Comparison of ENCODE assay signal across 29 mouse cellular contexts in genomic region chr7:65901231-65901630, GRCm38 (mm10). TPM values are rescaled to one million over a fixed set of nuclear protein-coding genes. Genes with fewer than 3 reads are reported as not detected.
A peak's percentile ranks its signal among the peaks of the same experiment; 100 is the strongest.
DNase-seq lines count a peak whose midpoint lies in the region; ATAC-seq and TF ChIP-seq lines count a peak whose summit lies in the region.
"Had no signal": no experiment of that assay in that cellular context is flagged by ENCODE, and none has a peak within 500 bp of the region (broad histone marks: within the 10 kb centered on the region; RNA-seq: fewer than 3 reads in every experiment).

No protein-coding gene starts in this region.

- DNase-seq in gastrocnemius, adult 2 months: no peak
- no peak for DNase-seq in gastrocnemius, adult 18-20 months (ENCODE audit: low spot score)
- DNase-seq in heart, adult 2 months: no peak
- DNase-seq in layer of hippocampus, adult 2 months (ENCODE audit: low spot score in 2 of 2): no peak
- no peak for DNase-seq in layer of hippocampus, postnatal 14 days (ENCODE audit: low spot score in 2 of 2)
- DNase-seq in testis, postnatal 14 days (ENCODE audit: low spot score): no peak
- DNase-seq: adrenal gland, adult 8-10 months; adrenal gland, postnatal 14 days; adrenal gland, postnatal 36 days; B cell, adult 2 months; cerebellum, adult 11-12 months; cerebellum, adult 2 months; cerebellum, adult 9-10 months; cerebellum, postnatal 10 days; cerebellum, postnatal 36 days; embryo, embryonic 11 days had no signal

- no peak overlapping the region for H3K4me3 ChIP-seq in gastrocnemius, adult 2 months
- no peak overlapping the region for H3K4me3 ChIP-seq in heart, adult 2 months
- no peak overlapping the region for H3K4me3 ChIP-seq in heart, embryonic 11.5 days (ENCODE audit: low read depth, low read length)
- no peak overlapping the region for H3K4me3 ChIP-seq in layer of hippocampus, adult 2 months
- no peak overlapping the region for H3K4me3 ChIP-seq in testis, adult 2 months (ENCODE audit: control insufficient read depth, low read depth, low read length)
- H3K4me3 ChIP-seq: embryonic facial prominence, embryonic 13.5 days; embryonic facial prominence, embryonic 15.5 days; erythroblast, embryonic 14.5 days; forebrain, embryonic 10.5 days; forebrain, embryonic 12.5 days had no signal

- no peak for TF ChIP-seq EP300 in heart, adult 2 months (IDR thresholded peaks at IDR 0.05; ENCODE audit: insufficient read depth, low read depth, low read length)

- no peak for TF ChIP-seq POLR2A in heart, adult 2 months (IDR thresholded peaks at IDR 0.05; ENCODE audit: insufficient read depth, low read depth, low read length)
- TF ChIP-seq POLR2A in testis, adult 2 months (IDR thresholded peaks at IDR 0.05; ENCODE audit: control insufficient read depth, low read depth, low read length): no peak

- ATAC-seq in heart, embryonic 11.5 days (replicated peaks; ENCODE audit: insufficient number of reproducible peaks, low FRiP score, low TSS enrichment): no peak
- ATAC-seq: activated CD4-positive, CD25-positive, alpha-beta regulatory T cell, adult 4 months; CD4-positive, CD25-positive, alpha-beta regulatory T cell, adult 4 months; forebrain, embryonic 14.5 days; Patski had no signal

- peak overlapping the region; percentile 74 for H3K27ac ChIP-seq in gastrocnemius, adult 2 months
- H3K27ac ChIP-seq in heart, adult 2 months: peak overlapping the region; percentile 42
- H3K27ac ChIP-seq in heart, embryonic 11.5 days (ENCODE audit: low read depth, low read length): no peak overlapping the region
- peak overlapping the region; percentile 81 for H3K27ac ChIP-seq in layer of hippocampus, adult 2 months
- peak overlapping the region; percentile 23 for H3K27ac ChIP-seq in testis, adult 2 months (ENCODE audit: control insufficient read depth, insufficient read depth, low read depth, low read length)
- H3K27ac ChIP-seq: embryonic facial prominence, embryonic 13.5 days; embryonic facial prominence, embryonic 15.5 days; forebrain, embryonic 10.5 days; forebrain, embryonic 12.5 days had no signal

- H3K9me3 ChIP-seq in heart, embryonic 11.5 days (replicated peaks; ENCODE audit: control insufficient read depth, low read length): 0 out of 2 replicates have a peak, but pooled peaks cover 2% of the 10 kb centered on the region
- H3K9me3 ChIP-seq: embryonic facial prominence, embryonic 13.5 days; embryonic facial prominence, embryonic 15.5 days; forebrain, embryonic 10.5 days; G1E had no signal

- H3K9ac ChIP-seq in heart, adult 2 months (ENCODE audit: low read depth, low read length): no peak overlapping the region
- H3K9ac ChIP-seq in heart, embryonic 11.5 days (ENCODE audit: low read depth, low read length): no peak overlapping the region
- H3K9ac ChIP-seq: embryonic facial prominence, embryonic 13.5 days; embryonic facial prominence, embryonic 15.5 days; forebrain, embryonic 12.5 days had no signal

- 63% methylated on average over 11 of the region's 11 CpGs for WGBS in heart, adult 2 months
- 42% methylated on average over 11 of the region's 11 CpGs for WGBS in heart, embryonic 11.5 days (ENCODE audit: insufficient replicate concordance)

- no peak overlapping the region for H3K4me2 ChIP-seq in heart, embryonic 11.5 days
- H3K4me2 ChIP-seq: embryonic facial prominence, embryonic 13.5 days; embryonic facial prominence, embryonic 15.5 days; forebrain, embryonic 12.5 days had no signal

- intact Hi-C loops in gastrocnemius, adult 2 months (cut with DNase I): no loop called here
- intact Hi-C loops in heart, adult 2 months (cut with DNase I): loop anchor here (5.0 kb wide), 1 partner anchor 39 kb away; the partner anchor contains the start of gene Pcsk6

- H3K79me2 ChIP-seq in heart, adult 2 months (replicated peaks; ENCODE audit: control insufficient read depth, insufficient read depth, low read length): no peaks in the 10 kb centered on the region

- TF ChIP-seq CTCF in gastrocnemius, adult 2 months (IDR thresholded peaks at IDR 0.05): no peak
- no peak for TF ChIP-seq CTCF in heart, adult 2 months (IDR thresholded peaks at IDR 0.05)
- no peak for TF ChIP-seq CTCF in layer of hippocampus, adult 2 months (conservative IDR thresholded peaks at IDR 0.05)
- no peak for TF ChIP-seq CTCF in testis, adult 2 months (IDR thresholded peaks at IDR 0.05; ENCODE audit: control insufficient read depth, insufficient read depth, insufficient replicate concordance, low read depth, low read length)

- 0 out of 2 replicates have a peak, but pooled peaks cover 3% of the 10 kb centered on the region for H3K36me3 ChIP-seq in heart, adult 2 months (ENCODE audit: control insufficient read depth, insufficient read depth, low read length)
- H3K36me3 ChIP-seq in heart, embryonic 11.5 days (ENCODE audit: control insufficient read depth, insufficient read depth, low read length): no peaks in the 10 kb centered on the region
- no peaks in the 10 kb centered on the region for H3K36me3 ChIP-seq in testis, adult 2 months (ENCODE audit: control insufficient read depth, insufficient read depth, low read length)
- H3K36me3 ChIP-seq: embryonic facial prominence, embryonic 13.5 days; embryonic facial prominence, embryonic 15.5 days; forebrain, embryonic 10.5 days; forebrain, embryonic 12.5 days; G1E had no signal

- H3K27me3 ChIP-seq in heart, adult 2 months (ENCODE audit: control insufficient read depth, insufficient read depth, low read length): no peaks in the 10 kb centered on the region
- H3K27me3 ChIP-seq in heart, embryonic 11.5 days (ENCODE audit: control insufficient read depth, insufficient read depth, low read length): 0 out of 2 replicates have a peak, but pooled peaks cover 5% of the 10 kb centered on the region
- H3K27me3 ChIP-seq in testis, adult 2 months (ENCODE audit: control insufficient read depth, insufficient read depth, low read length): no peaks in the 10 kb centered on the region
- H3K27me3 ChIP-seq: embryonic facial prominence, embryonic 13.5 days; embryonic facial prominence, embryonic 15.5 days; forebrain, embryonic 12.5 days; Patski had no signal

- peaks cover 12% of the 10 kb centered on the region for H3K4me1 ChIP-seq in heart, adult 2 months (ENCODE audit: control insufficient read depth, insufficient read depth, low read length)
- H3K4me1 ChIP-seq in heart, embryonic 11.5 days (ENCODE audit: control insufficient read depth, insufficient read depth, low read length): peaks cover 34% of the 10 kb centered on the region
- H3K4me1 ChIP-seq in testis, adult 2 months (ENCODE audit: control insufficient read depth, insufficient read depth, low read length): peaks cover 3% of the 10 kb centered on the region

RNA-seq across cellular contexts. Expression of gene Pcsk6, which starts 39.7 kb away (rescaled TPM):
- total RNA-seq in gastrocnemius, adult 2 months (2021): 10 to 100 TPM; 17.7 to 20.8 TPM
- 10 to 100 TPM; 15.8 to 19.4 TPM for total RNA-seq in gastrocnemius, adult 18-20 months (2021)
- total RNA-seq in heart, adult 2 months (2021): 10 to 100 TPM; 36.0 to 44.0 TPM
- polyA plus RNA-seq in heart, adult 2 months (2012; rRNA removed): 27.9 and 41.2 TPM in 2 replicates
- 5.7 and 6.1 TPM in 2 replicates for polyA plus RNA-seq in heart, embryonic 11.5 days (2014; fragmentation: Nextera tagmentation; extraction: Ambion mirVana)
- total RNA-seq in layer of hippocampus, adult 2 months (2021): 10 to 100 TPM; 16.4 to 17.1 TPM
- total RNA-seq in layer of hippocampus, postnatal 14 days (2021): 10 to 100 TPM; 11.5 to 15.6 TPM
- 4.6 TPM in 2 replicates for polyA plus RNA-seq in testis, adult 2 months (2012; rRNA removed)
- total RNA-seq: CH12.LX had no signal
- polyA plus RNA-seq: activated CD4-positive, CD25-positive, alpha-beta regulatory T cell, adult 4 months; CD4-positive, CD25-positive, alpha-beta regulatory T cell, adult 4 months; G1E had no signal
